Mouse (Mus musculus) megakaryocyte, embryonic 14.5 days (primary cell): ENCODE results near the gene Chka.

Experiments used
- FLI1 ChIP-seq: IDR thresholded peaks from 2 replicates; pipeline ENCODE4 v1.6.1; 2012; ENCODE audit warnings: low read length, inconsistent platforms, mixed read lengths
- GATA1 ChIP-seq: IDR thresholded peaks from 3 replicates; pipeline ENCODE4 v1.6.1; 2012; ENCODE audit warnings: mixed read lengths, low read length, inconsistent platforms, borderline replicate concordance

DNA sequence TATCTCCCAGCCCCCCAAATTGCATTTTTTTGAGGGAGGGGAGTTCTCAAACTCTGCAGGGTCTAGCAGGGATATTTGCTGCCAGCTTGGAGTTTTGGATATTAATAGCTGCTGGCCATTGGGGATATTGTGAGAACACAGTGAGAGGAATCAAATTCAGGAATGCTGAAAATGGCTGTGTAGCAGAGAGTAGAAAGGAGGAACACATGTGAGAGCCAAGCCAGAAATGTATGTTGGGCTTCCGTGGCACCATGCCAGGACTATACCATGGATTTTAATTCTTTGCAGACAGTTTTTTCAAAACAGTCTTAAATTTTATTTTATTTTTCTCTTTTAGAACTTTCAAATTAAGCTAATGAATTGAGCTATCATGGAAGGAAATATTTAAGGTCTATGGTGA lies 16.7 kb downstream of the Chka start:
- TF ChIP-seq GATA1, result no peak
- TF ChIP-seq FLI1, result no peak
